Mouse (Mus musculus) ovary, postnatal 14 days (tissue): ENCODE measurements at regions not wholly inside any gene's neighbourhood (a gene's known extent, or its start where the extent isn't known, plus 50 kb on each side); places are given as distances from the start of the nearest gene placed in this dataset.

Source experiments
- DNase-seq: peaks from one replicate; pipeline ENCODE4 v3.0.0; 2022; ENCODE audit warnings: low spot score

GRCm38 (mm10) chr6:93488441-93488955, 545.2 kb upstream of the Adamts9 start:
- DNase-seq, result no peak

GRCm38 (mm10) chr6:93478521-93478920, 535.2 kb upstream of the Adamts9 start:
- no peak for DNase-seq

GRCm38 (mm10) chr6:93474981-93475380, 531.7 kb upstream of the Adamts9 start:
- DNase-seq, result no peak

- DNase-seq, result no peak
Observed at GRCm38 (mm10) chr6:93467867-93468266, 524.6 kb upstream of the Adamts9 start.

GRCm38 (mm10) chr6:93462861-93463260, 519.6 kb upstream of the Adamts9 start:
- DNase-seq, result no peak

GRCm38 (mm10) chr6:93461374-93461773, 518.1 kb upstream of the Adamts9 start:
- no peak for DNase-seq

- no peak for DNase-seq
Observed at GRCm38 (mm10) chr6:93457613-93458012, 514.3 kb upstream of the Adamts9 start.

GRCm38 (mm10) chr6:93456383-93457033, 513.2 kb upstream of the Adamts9 start:
- no peak for DNase-seq

- peak; percentile 42 for DNase-seq
Observed at GRCm38 (mm10) chr6:93445568-93445967, 502.3 kb upstream of the Adamts9 start.

GRCm38 (mm10) chr6:93445124-93445523, 501.8 kb upstream of the Adamts9 start:
- DNase-seq, result peak; percentile 39

GRCm38 (mm10) chr6:93443766-93444557, 500.7 kb upstream of the Adamts9 start:
- DNase-seq, result no peak

- DNase-seq, result no peak
Observed at GRCm38 (mm10) chr6:93433446-93433845, 490.2 kb upstream of the Adamts9 start.

GRCm38 (mm10) chr6:93426141-93426540, 482.8 kb upstream of the Adamts9 start:
- DNase-seq, result no peak

- DNase-seq, result no peak
Observed at GRCm38 (mm10) chr6:93422906-93423305, 479.6 kb upstream of the Adamts9 start.

GRCm38 (mm10) chr6:93422253-93422652, 479.0 kb upstream of the Adamts9 start:
- no peak for DNase-seq

- no peak for DNase-seq
Observed at GRCm38 (mm10) chr6:93417625-93418024, 474.3 kb upstream of the Adamts9 start.

GRCm38 (mm10) chr6:93416006-93416405, 472.7 kb upstream of the Adamts9 start:
- no peak for DNase-seq

- no peak for DNase-seq
Observed at GRCm38 (mm10) chr6:93411077-93411452, 467.8 kb upstream of the Adamts9 start.

GRCm38 (mm10) chr6:93410416-93411076, 467.3 kb upstream of the Adamts9 start:
- no peak for DNase-seq

GRCm38 (mm10) chr6:93398551-93398950, 455.3 kb upstream of the Adamts9 start:
- no peak for DNase-seq

- DNase-seq, result no peak
Observed at GRCm38 (mm10) chr6:93397074-93397473, 453.8 kb upstream of the Adamts9 start.

- peak; percentile 9 for DNase-seq
Observed at GRCm38 (mm10) chr6:93395952-93396351, 452.7 kb upstream of the Adamts9 start.

GRCm38 (mm10) chr6:93395296-93395695, 452.0 kb upstream of the Adamts9 start:
- peak; percentile 22 for DNase-seq
